Mouse (Mus musculus): ENCODE data around the gene 1700102P08Rik. TPM values are rescaled to one million over a fixed set of nuclear protein-coding genes. Genes with fewer than 3 reads are reported as not detected.

Gene 1700102P08Rik
- polyA plus RNA-seq, 2 experiments from 2014 or later: 1.6 TPM; not detected in 1

Other genes with a start within 250 kb of the 1700102P08Rik start
- gene Bsn, start 202.4 kb upstream of the 1700102P08Rik start, polyA plus RNA-seq (2017; shearing (Covaris generic)): under 1 TPM; 0.10 to 0.23 TPM
- gene Dag1, start 128.8 kb upstream of the 1700102P08Rik start, polyA plus RNA-seq (2017; shearing (Covaris generic)): 1 to 10 TPM; 2.6 to 5.6 TPM
- gene Nicn1, start 102.4 kb upstream of the 1700102P08Rik start, polyA plus RNA-seq (2017; shearing (Covaris generic)): 1 to 10 TPM; 2.6 to 6.1 TPM
- gene Amt, start 96.0 kb upstream of the 1700102P08Rik start, polyA plus RNA-seq (2017; shearing (Covaris generic)): 1 to 10 TPM; 1.4 to 2.0 TPM
- 100 to 1,000 TPM; 319 to 423 TPM for gene Rhoa, start 86.7 kb upstream of the 1700102P08Rik start, polyA plus RNA-seq (2017; shearing (Covaris generic))
- 10 to 100 TPM; 14.8 to 22.7 TPM for gene Tcta, start 86.6 kb upstream of the 1700102P08Rik start, polyA plus RNA-seq (2017; shearing (Covaris generic))
- 100 to 1,000 TPM; 464 to 565 TPM for gene Gpx1, start 53.9 kb upstream of the 1700102P08Rik start, polyA plus RNA-seq (2017; shearing (Covaris generic))
- 100 to 1,000 TPM; 102 to 155 TPM for gene Usp4, start 45.0 kb upstream of the 1700102P08Rik start, polyA plus RNA-seq (2017; shearing (Covaris generic))
- gene Ccdc36, start 35.7 kb downstream of the 1700102P08Rik start, polyA plus RNA-seq (2017; shearing (Covaris generic)): under 1 TPM in 1 of 2 experiments, not detected in 1; 0.11 TPM
- gene BC048562, start 43.7 kb downstream of the 1700102P08Rik start, polyA plus RNA-seq (2017; shearing (Covaris generic)): not detected
- gene Ccdc71, start 67.7 kb downstream of the 1700102P08Rik start, polyA plus RNA-seq (2017; shearing (Covaris generic)): 10 to 100 TPM; 29.9 to 39.2 TPM
- 1 to 10 TPM; 1.6 to 2.2 TPM for gene Klhdc8b, start 68.8 kb downstream of the 1700102P08Rik start, polyA plus RNA-seq (2017; shearing (Covaris generic))
- under 1 TPM; 0.10 to 0.13 TPM for gene Lamb2, start 86.9 kb downstream of the 1700102P08Rik start, polyA plus RNA-seq (2017; shearing (Covaris generic))
- gene Usp19, start 97.8 kb downstream of the 1700102P08Rik start, polyA plus RNA-seq (2017; shearing (Covaris generic)): 10 to 100 TPM; 15.1 to 16.6 TPM
- gene Qars, start 114.9 kb downstream of the 1700102P08Rik start, polyA plus RNA-seq (2017; shearing (Covaris generic)): 100 to 1,000 TPM; 132 to 223 TPM
- gene Qrich1, start 124.0 kb downstream of the 1700102P08Rik start, polyA plus RNA-seq (2017; shearing (Covaris generic)): 10 to 100 TPM; 77.2 to 91.3 TPM
- 100 to 1,000 TPM; 155 to 180 TPM for gene Impdh2, start 167.5 kb downstream of the 1700102P08Rik start, polyA plus RNA-seq (2017; shearing (Covaris generic))
- gene Ndufaf3, start 174.6 kb downstream of the 1700102P08Rik start, polyA plus RNA-seq (2017; shearing (Covaris generic)): 10 to 100 TPM; 48.0 to 61.4 TPM
- gene Dalrd3, start 177.1 kb downstream of the 1700102P08Rik start, polyA plus RNA-seq (2017; shearing (Covaris generic)): 10 to 100 TPM; 65.5 to 75.7 TPM
- 10 to 100 TPM; 29.8 to 56.5 TPM for gene Wdr6, start 185.9 kb downstream of the 1700102P08Rik start, polyA plus RNA-seq (2017; shearing (Covaris generic))
- gene P4htm, start 204.9 kb downstream of the 1700102P08Rik start, polyA plus RNA-seq (2017; shearing (Covaris generic)): 10 to 100 TPM in 1 of 2 experiments, 1 to 10 TPM in 1; 7.8 to 15.5 TPM